Mouse (Mus musculus) skeletal muscle tissue, adult 2 months (tissue): ENCODE results near the gene Efcab7.
A peak's percentile ranks its signal among the peaks of the same experiment; 100 is the strongest.

ENCODE experiments used
- DNase-seq: peaks from one replicate; pipeline ENCODE4 v3.0.0-alpha.2; 2012; ENCODE audit warnings: low read depth, low spot score

Gene Efcab7

GRCm38 (mm10) chr4:99944606-99945005 is 115.6 kb downstream of the Efcab7 start:
- DNase-seq: no peak

GRCm38 (mm10) chr4:99945011-99945410 is 116.0 kb downstream of the Efcab7 start:
- no peak for DNase-seq

- DNase-seq: no peak
Measured at GRCm38 (mm10) chr4:99946516-99946915, 117.5 kb downstream of the Efcab7 start.

GRCm38 (mm10) chr4:99947192-99947591 is 118.2 kb downstream of the Efcab7 start:
- DNase-seq: no peak

GRCm38 (mm10) chr4:99947896-99948295 is 118.9 kb downstream of the Efcab7 start:
- DNase-seq: no peak

GRCm38 (mm10) chr4:99953904-99954303 is 124.9 kb downstream of the Efcab7 start:
- peak; percentile 77 for DNase-seq

- peak; percentile 90 for DNase-seq
Measured at GRCm38 (mm10) chr4:99955396-99955795, 126.4 kb downstream of the Efcab7 start.

GRCm38 (mm10) chr4:99957186-99957585 is 128.2 kb downstream of the Efcab7 start:
- DNase-seq: no peak

- DNase-seq: no peak
Measured at GRCm38 (mm10) chr4:99958084-99958815, 129.3 kb downstream of the Efcab7 start.

- no peak for DNase-seq
Measured at GRCm38 (mm10) chr4:99959308-99959707, 130.3 kb downstream of the Efcab7 start.
